Mouse (Mus musculus) 416B (cell line): Measurements from ENCODE around the gene Batf3.
A peak's percentile ranks its signal among the peaks of the same experiment; 100 is the strongest.
"Not testable (repeated sequence)": the region's sequence is repeated elsewhere in the genome, so short reads cannot be mapped to it uniquely, and the experiment has no call there.

Experiments used
- DNase-seq: peaks from one replicate; pipeline ENCODE4 v3.0.0; 2011; ENCODE audit warnings: low read depth

Batf3 gene

DNA sequence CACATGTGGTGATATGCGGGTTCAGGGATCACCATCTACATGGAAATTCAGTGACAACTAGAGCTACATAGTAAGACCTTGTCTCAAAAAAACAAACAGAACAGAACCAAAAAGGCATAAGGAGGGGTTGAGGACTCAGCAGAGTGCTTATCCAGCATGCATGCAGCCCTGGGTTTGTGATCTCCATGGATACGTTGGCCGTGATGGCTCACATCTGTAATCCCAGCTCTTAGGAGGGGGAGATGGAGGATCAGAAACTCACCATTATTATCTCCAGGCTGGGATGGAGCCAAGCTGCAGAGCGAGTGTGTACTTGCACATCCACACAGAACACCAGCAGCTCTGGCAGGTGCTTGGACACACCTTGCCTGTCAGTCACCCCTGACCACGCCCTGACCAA lies 34.6 kb downstream of the Batf3 start:
- DNase-seq: no peak

DNA sequence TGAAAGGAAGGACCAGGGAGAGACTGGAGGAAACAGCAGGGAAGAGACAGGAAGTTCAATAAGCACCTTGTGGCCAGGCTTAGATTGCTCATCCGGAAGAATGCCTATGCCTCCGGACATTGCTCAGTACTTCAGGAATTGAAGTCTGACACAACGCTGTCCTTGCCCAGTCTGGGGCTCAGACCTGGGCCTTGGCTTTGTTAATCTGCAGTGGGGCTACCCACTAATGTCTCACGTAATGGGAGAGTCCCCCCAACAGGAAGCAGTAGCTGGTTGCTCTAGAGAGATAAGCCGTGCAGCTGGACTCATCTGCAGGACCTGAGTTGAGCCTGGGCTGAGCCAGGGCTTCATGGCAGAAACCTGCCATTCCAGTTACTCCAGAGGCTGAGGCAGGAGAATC lies 35.3 kb downstream of the Batf3 start:
- peak; percentile 99 for DNase-seq

DNA sequence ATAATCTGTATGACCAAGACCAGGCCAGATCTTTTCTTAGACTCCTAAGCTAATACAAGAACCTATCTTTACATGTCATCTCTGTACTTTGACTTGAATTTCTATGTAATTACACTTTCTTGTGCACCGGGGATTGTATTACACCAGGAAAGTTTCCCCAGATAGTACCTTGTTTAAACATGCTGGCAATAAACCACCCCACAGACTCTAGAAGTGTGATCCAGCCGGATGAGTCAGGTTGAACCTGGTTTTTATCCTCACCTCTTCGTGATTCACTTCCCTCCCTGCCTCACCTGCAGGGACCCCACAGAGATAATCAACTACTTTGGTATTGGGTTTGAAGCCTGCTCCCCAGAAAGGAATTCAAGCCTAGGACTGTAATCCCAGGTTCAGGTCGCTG lies 37.8 kb downstream of the Batf3 start:
- no peak for DNase-seq

DNA sequence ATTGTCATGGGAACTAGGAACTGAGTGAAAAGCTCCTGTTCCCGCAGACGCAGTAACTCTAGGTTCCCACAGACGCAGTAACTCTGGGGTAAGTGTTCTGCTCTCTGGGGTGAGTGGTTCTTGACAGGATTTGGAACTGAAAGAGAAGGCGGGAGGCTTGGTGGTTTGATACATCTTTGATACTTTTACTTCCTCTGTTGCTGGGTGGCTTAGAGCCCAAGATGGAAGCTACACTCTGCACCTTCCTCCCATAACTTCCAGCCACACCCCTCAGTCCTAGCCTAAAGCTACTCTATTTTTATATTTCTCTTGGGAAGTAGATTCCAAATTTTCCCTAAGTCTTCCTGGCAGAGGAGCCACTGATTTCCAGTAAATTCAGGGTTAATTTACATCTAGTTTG lies 40.8 kb downstream of the Batf3 start:
- DNase-seq: no peak

DNA sequence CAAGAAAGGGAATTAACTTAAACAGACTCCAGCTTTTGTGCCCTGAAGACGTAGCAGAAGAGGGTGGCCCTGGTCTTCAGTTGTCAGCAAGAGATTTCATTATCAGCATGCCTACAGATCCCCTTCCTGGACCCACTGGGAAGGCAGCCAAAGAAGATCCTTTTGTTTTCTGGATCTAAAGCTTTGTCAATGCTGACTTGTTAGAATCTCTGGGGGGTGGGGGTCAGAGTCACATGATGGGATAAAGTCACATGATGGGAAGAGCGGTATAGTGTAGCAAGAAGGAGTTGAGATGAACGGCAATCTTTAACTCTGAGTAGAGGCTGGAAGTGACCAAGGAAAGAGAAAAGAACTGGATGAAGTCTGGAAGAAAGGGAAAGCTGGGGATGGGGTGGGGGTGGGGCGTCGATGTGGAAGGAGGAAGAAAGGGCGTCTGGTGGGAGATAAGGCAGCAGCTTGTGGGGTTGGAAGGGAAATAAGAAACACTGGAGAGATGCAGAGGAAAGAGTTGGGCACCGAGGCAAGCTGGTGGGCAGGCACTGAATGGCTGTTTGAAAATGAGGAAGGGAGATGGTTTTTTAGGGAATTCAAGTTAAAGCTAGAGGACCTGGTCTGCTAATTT lies 41.3 kb downstream of the Batf3 start:
- no peak for DNase-seq

DNA sequence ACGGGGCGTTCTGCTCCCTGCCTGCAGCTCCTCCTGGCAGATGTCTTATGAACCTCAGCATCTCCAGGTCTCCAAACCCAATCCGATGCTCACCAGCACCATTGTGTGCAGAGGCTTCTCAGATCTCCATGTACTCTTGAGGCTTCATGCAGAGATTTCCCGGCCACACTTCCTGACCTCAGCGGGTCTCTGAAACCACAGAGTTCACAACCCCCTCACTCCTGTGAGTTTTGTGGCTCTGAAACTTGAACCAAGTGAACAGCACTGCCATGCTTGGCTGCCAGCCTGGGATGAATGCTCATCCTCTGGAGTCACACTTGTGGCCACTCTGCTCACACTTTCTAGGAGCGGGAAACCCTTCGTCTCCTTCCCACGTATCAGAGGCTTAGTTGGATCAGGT lies 43.3 kb downstream of the Batf3 start:
- peak; percentile 72 for DNase-seq

DNA sequence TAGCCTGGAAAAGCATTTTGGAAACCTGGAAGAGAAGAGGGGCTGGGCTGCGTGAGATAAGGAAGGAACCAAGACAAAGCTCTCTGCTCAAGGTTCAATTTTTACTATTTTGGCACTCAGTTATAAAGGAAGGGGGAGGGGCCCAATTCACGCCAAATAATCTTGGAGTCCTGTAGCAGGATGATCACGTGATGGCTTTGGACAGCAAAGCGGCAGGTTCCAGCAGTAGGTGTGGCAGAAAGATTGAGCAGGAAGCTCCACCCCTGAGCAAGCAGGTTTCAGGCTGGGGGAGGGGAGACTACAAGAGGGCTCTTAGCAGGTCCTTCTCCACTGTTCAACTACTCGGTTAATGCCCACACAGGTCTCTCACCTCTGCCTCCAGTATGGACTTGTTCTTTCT lies 51.8 kb downstream of the Batf3 start:
- DNase-seq: not testable (repeated sequence)

DNA sequence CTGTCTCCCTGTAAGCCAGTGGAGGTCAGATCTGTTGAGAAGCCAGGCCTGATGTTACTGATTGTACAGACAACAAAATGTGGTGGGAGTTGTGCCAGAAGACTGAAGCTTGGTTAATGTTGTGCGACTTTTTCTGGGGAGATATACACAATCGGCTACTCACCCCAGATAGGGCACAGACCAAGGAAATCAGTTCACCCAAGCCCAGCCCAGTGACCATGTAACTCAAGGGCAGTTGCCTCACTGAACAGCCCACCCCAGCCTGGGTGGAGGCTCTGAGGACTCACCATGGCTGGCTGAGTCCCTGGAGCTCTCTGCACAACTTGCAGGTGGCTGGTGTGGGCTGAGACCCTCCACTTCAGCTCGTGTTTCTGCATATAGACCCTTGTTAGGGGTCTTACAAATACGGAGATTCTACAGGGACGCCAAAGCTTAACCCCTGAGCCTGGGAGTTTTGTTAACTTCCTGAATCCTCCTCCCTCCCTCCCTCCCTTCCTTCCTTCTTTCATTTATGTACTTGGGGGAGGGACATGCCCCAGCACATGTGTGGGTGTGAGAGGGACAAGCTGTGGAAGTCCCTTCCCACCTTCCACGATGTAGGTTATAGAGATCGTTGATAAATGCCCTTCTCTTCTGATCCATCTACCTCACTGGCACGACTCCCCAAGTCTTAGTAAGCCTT lies 53.4 kb downstream of the Batf3 start:
- no peak for DNase-seq

DNA sequence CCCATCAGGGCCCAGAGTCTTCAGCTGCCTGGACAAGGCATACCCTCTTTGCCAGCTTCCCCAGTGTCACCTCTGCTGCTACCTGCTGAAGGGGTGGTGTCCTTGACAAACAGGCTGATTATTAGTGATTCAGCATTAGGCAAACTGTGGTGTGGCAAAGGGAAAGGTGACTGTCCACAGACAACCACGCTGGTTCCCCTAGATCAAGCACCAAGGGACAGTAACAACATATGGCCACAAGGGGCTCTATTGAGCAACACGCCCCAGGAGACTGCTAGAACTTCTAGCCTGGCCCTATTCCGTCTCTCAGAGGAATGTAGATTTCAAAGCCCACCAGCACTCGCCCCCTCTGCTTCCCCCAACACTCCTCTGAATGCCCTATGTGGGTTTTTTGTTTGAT lies 55.4 kb downstream of the Batf3 start:
- DNase-seq: peak; percentile 51

DNA sequence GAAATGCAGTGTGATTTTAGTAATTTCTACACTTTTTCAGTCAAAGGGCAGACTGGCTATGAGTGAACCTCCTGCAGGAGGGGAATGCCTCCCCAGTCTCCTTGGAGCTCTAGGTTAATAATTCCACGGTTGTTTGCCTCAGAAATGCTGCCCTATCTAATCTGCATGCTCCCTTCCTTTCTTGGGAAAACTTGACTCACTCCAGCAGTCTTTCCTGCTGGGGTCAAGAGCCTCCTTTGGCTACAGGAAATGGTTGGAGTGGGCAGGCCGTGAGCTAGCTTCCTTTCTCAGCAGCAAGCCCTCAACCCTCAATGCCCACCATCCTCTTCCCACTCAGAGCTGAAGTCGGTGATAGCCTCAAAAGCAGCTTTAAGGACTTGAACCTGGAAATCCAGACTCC lies 56.7 kb downstream of the Batf3 start:
- DNase-seq: no peak
